Mouse (Mus musculus) layer of hippocampus, postnatal 36 days (tissue): ENCODE data around the gene Cdc40. TPM values are rescaled to one million over a fixed set of nuclear protein-coding genes. Genes with fewer than 3 reads are reported as not detected.

Experiments used
- total RNA-seq, 2 experiments: library from RNA; stranded (reverse); gene quantifications; 2 replicates each; pipeline ENCODE4 v1.2.3; 2021

Cdc40 gene
- total RNA-seq, 2 experiments from 2014 or later: 57.2 to 60.0 TPM

Other genes with a start within 250 kb of the Cdc40 start
- gene Mettl24, start 200.0 kb downstream of the Cdc40 start, total RNA-seq: 1 to 10 TPM; 1.9 to 3.0 TPM
- 100 to 1,000 TPM; 390 TPM for gene Wasf1, start 164 bp upstream of the Cdc40 start, total RNA-seq
- under 1 TPM; 0.40 to 0.57 TPM for gene Gpr6, start 189.0 kb upstream of the Cdc40 start, total RNA-seq